Comparison of ENCODE assay signal across 12 mouse cellular contexts in the genomic region with DNA sequence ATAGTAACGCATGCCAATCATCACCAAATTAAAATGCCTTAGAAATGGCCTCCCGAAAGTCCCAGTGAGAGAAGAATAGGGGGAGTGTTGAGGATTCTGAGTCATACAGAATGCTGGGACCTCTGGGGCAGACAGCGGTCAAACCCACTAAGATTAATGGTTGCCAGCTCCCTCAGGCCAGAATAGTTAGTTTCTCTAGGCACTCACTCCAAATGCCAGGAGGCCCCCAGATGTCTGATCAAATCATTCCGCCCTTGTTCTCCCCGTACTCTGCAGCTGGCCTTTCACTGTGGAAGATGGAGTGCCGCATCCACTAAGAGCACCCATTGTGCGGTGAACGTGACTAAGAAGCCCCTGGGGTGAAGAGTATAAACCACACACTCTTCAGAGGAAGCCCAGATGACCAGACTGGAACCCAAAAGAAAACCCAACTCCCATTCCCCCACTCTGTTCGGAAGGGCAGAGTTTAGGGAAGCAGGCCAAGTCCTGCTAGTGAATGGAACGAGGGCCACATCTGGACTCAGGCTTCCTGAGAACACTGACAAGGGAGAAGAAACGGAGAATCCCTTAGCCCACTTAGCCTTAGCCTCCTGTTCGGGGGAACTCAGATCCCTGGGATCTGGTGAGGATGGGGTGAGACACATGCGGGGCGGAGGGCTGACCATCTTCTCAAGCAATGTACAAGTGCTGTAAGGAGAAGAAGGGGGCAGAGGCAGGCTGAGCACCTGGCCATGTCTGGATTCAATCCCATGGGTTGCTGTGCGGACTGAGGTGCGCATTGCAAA.
DNase-seq lines count a peak whose midpoint lies in the region; ATAC-seq lines count a peak whose summit lies in the region.
"Had no signal": no experiment of that assay in that cellular context is flagged by ENCODE, and none has a peak within 500 bp of the region (broad histone marks: within the 10 kb centered on the region; RNA-seq: fewer than 3 reads in every experiment).

No protein-coding gene starts in this region.

- no peak for DNase-seq in kidney, adult 18-20 months
- peak; percentile 22 for DNase-seq in adipocyte (ENCODE audit: low spot score)
- DNase-seq in limb, embryonic 11.5 days (ENCODE audit: low spot score), result no peak
- DNase-seq in retina, postnatal 1 day, result peak; percentile 59
- DNase-seq in adrenal gland, adult (ENCODE audit: inconsistent age in 2 of 2, low spot score in 1 of 2), result no peak
- no peak for DNase-seq in spleen, postnatal 4 days (ENCODE audit: low spot score in 2 of 2)
- DNase-seq: kidney, adult 9 months; thymus, postnatal 4 days had no signal

- H3K4me1 ChIP-seq in kidney, embryonic 14.5 days (ENCODE audit: control insufficient read depth, insufficient read depth, low read length), result peaks cover 29% of the 10 kb centered on the region
- 0 out of 2 replicates have a peak, but pooled peaks cover 2% of the 10 kb centered on the region for H3K4me1 ChIP-seq in limb, embryonic 11.5 days (ENCODE audit: control insufficient read depth, insufficient read depth, low read length)

- H3K36me3 ChIP-seq in kidney, embryonic 14.5 days (ENCODE audit: control insufficient read depth, insufficient read depth, low read length), result peaks cover 2% of the 10 kb centered on the region; the same call in 1 of the 2 replicates
- H3K36me3 ChIP-seq in limb, embryonic 11.5 days (ENCODE audit: control insufficient read depth, insufficient read depth, low read length), result no peaks in the 10 kb centered on the region
- H3K36me3 ChIP-seq: embryonic facial prominence, embryonic 12.5 days; liver, embryonic 12.5 days had no signal

- H3K4me3 ChIP-seq in kidney, embryonic 14.5 days (ENCODE audit: low read length), result no peak overlapping the region
- H3K4me3 ChIP-seq in limb, embryonic 11.5 days (ENCODE audit: low read depth, low read length), result no peak overlapping the region
- H3K4me3 ChIP-seq: embryonic facial prominence, embryonic 12.5 days; liver, embryonic 12.5 days had no signal

- H3K27me3 ChIP-seq in kidney, embryonic 14.5 days (ENCODE audit: control insufficient read depth, insufficient read depth, low read length), result no peaks in the 10 kb centered on the region
- no peaks in the 10 kb centered on the region for H3K27me3 ChIP-seq in limb, embryonic 11.5 days (ENCODE audit: control insufficient read depth, insufficient read depth, low read length)
- H3K27me3 ChIP-seq: embryonic facial prominence, embryonic 12.5 days; liver, embryonic 12.5 days had no signal

- WGBS in kidney, embryonic 14.5 days, result 65% methylated on average over 16 of the region's 16 CpGs
- 78% methylated on average over 16 of the region's 16 CpGs for WGBS in limb, embryonic 11.5 days

- H3K4me2 ChIP-seq in kidney, embryonic 14.5 days (replicated peaks; ENCODE audit: low read depth, low read length), result no peak overlapping the region
- H3K4me2 ChIP-seq in limb, embryonic 11.5 days (ENCODE audit: low read depth, severe bottlenecking), result no peak overlapping the region
- H3K4me2 ChIP-seq: embryonic facial prominence, embryonic 12.5 days; liver, embryonic 12.5 days had no signal

- no peaks in the 10 kb centered on the region for H3K9me3 ChIP-seq in kidney, embryonic 14.5 days (ENCODE audit: control insufficient read depth, low read length)
- no peaks in the 10 kb centered on the region for H3K9me3 ChIP-seq in limb, embryonic 11.5 days (ENCODE audit: control insufficient read depth, low read length)
- H3K9me3 ChIP-seq: embryonic facial prominence, embryonic 12.5 days; liver, embryonic 12.5 days had no signal

- H3K27ac ChIP-seq in kidney, embryonic 14.5 days (ENCODE audit: low read depth, low read length), result no peak overlapping the region; the same call in 1 of the 2 replicates
- peak overlapping the region; percentile 33; the same call in 1 of the 2 replicates for H3K27ac ChIP-seq in limb, embryonic 11.5 days (replicated peaks; ENCODE audit: low read depth, low read length)
- H3K27ac ChIP-seq: liver, embryonic 12.5 days had no signal

- H3K9ac ChIP-seq in kidney, embryonic 14.5 days (ENCODE audit: low read depth, low read length), result no peak overlapping the region
- no peak overlapping the region for H3K9ac ChIP-seq in limb, embryonic 11.5 days (ENCODE audit: low read length)
- H3K9ac ChIP-seq: embryonic facial prominence, embryonic 12.5 days; liver, embryonic 12.5 days had no signal

- peak; percentile 16; the same call in 1 of the 2 replicates for ATAC-seq in kidney, embryonic 14.5 days (ENCODE audit: low FRiP score, low TSS enrichment)
- no peak for ATAC-seq in limb, embryonic 11.5 days (ENCODE audit: insufficient number of reproducible peaks, low FRiP score, low TSS enrichment, low read depth)
- ATAC-seq: forebrain, embryonic 16.5 days; liver, embryonic 12.5 days had no signal

Comparison
In these comparisons a context has a peak if more than half of its experiments do, and no peak if none do; other contexts are left out.
1. DNase-seq: peak in adipocyte (single experiment) and retina, postnatal 1 day (single experiment); none in kidney, adult 18-20 months (single experiment), limb, embryonic 11.5 days (single experiment), adrenal gland, adult (0 of 2) and spleen, postnatal 4 days (0 of 2).